13 mouse cellular contexts compared by ENCODE assay signal in the genomic region with DNA sequence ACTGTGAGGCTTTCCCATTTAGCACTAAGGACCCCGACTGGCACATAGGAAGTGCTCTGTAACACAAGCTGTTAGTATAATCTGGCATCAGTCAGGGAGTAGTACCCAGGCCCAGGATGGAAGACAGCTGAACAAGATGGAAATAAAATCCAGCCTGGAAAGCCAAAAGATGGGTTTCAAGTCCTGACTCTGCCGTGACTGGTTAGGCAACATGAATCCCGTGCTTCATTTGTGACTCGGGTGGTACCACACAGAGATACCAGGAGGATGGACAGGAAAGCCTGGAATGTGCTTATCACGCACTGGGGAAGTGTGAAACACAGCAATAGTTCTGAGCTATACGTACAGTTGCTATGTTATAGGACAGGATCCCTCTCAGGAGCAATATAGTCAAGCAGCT. TPM values are rescaled to one million over a fixed set of nuclear protein-coding genes. Genes with fewer than 3 reads are reported as not detected.
DNase-seq lines count a peak whose midpoint lies in the region; ATAC-seq and TF ChIP-seq lines count a peak whose summit lies in the region.
"Had no signal": no experiment of that assay in that cellular context is flagged by ENCODE, and none has a peak within 500 bp of the region (broad histone marks: within the 10 kb centered on the region; RNA-seq: fewer than 3 reads in every experiment).

No protein-coding gene starts in this region.

- WGBS in heart, embryonic 10.5 days: 24% methylated on average over 6 of the region's 6 CpGs
- 39% methylated on average over 6 of the region's 6 CpGs for WGBS in lung, postnatal 0 days
- 25% methylated on average over 6 of the region's 6 CpGs for WGBS in small intestine, adult 2 months

- H3K4me3 ChIP-seq in heart, embryonic 10.5 days: 0 out of 2 replicates have a peak overlapping the region, but pooled peaks have one; percentile 31
- H3K4me3 ChIP-seq in lung, postnatal 0 days (ENCODE audit: low read depth, low read length): no peak overlapping the region; the same call in 1 of the 2 replicates
- no peak overlapping the region for H3K4me3 ChIP-seq in embryonic fibroblast, embryonic 13.5 days (ENCODE audit: insufficient read depth, low read length)
- no peak overlapping the region for H3K4me3 ChIP-seq in small intestine, adult 2 months (ENCODE audit: low read depth, low read length)
- H3K4me3 ChIP-seq: erythroblast, embryonic 14.5 days; hindbrain, embryonic 15.5 days had no signal

- DNase-seq in heart, embryonic 10.5 days (ENCODE audit: low spot score): no peak
- no peak for DNase-seq in heart, postnatal 14 days
- DNase-seq in lung, postnatal 0 days (ENCODE audit: low spot score): no peak
- no peak for DNase-seq in lung, adult 18-20 months
- DNase-seq in left cerebral cortex, postnatal 4 days: no peak
- no peak for DNase-seq in retina, postnatal 1 day
- DNase-seq: layer of hippocampus, postnatal 36 days; right cerebral cortex, adult 18-20 months had no signal

- H3K4me2 ChIP-seq in lung, postnatal 0 days (replicated peaks; ENCODE audit: low read depth, low read length): peak overlapping the region; percentile 41
- H3K4me2 ChIP-seq: hindbrain, embryonic 15.5 days had no signal

- H3K9ac ChIP-seq in lung, postnatal 0 days (replicated peaks; ENCODE audit: low read depth): 0 out of 2 replicates have a peak overlapping the region, but pooled peaks have one; percentile 19
- H3K9ac ChIP-seq: hindbrain, embryonic 15.5 days had no signal

- no peak for ATAC-seq in lung, postnatal 0 days

- no peak for TF ChIP-seq EP300 in lung, postnatal 0 days (IDR thresholded peaks at IDR 0.05)

- peak overlapping the region; percentile 62; the same call in 1 of the 2 replicates for H3K27ac ChIP-seq in heart, embryonic 10.5 days
- H3K27ac ChIP-seq in lung, postnatal 0 days (ENCODE audit: low read length): peak overlapping the region; percentile 43; the same call in 1 of the 2 replicates
- H3K27ac ChIP-seq in embryonic fibroblast, embryonic 13.5 days (ENCODE audit: insufficient read depth, low read length): peak overlapping the region; percentile 41; the same call in 1 of the 2 replicates
- H3K27ac ChIP-seq in small intestine, adult 2 months (ENCODE audit: insufficient read depth, low read depth, low read length): peak overlapping the region; percentile 27
- H3K27ac ChIP-seq: hindbrain, embryonic 15.5 days had no signal

- no peak for TF ChIP-seq POLR2A in embryonic fibroblast, embryonic 13.5 days (IDR thresholded peaks at IDR 0.05; ENCODE audit: low read depth, low read length)
- TF ChIP-seq POLR2A in small intestine, adult 2 months (IDR thresholded peaks at IDR 0.05; ENCODE audit: low read depth, low read length): no peak

- intact Hi-C loops in heart, postnatal 14 days (cut with DNase I): no loop called here
- intact Hi-C loops in left cerebral cortex, postnatal 4 days (cut with DNase I): no loop called here

- peaks cover 72% of the 10 kb centered on the region for H3K4me1 ChIP-seq in heart, embryonic 10.5 days
- peaks cover 9% of the 10 kb centered on the region for H3K4me1 ChIP-seq in lung, postnatal 0 days (ENCODE audit: insufficient read depth, low read depth, low read length)
- H3K4me1 ChIP-seq in embryonic fibroblast, embryonic 13.5 days (ENCODE audit: control insufficient read depth, insufficient read depth, low read length): peaks cover 9% of the 10 kb centered on the region; the same call in 1 of the 2 replicates
- peaks cover 36% of the 10 kb centered on the region for H3K4me1 ChIP-seq in small intestine, adult 2 months (ENCODE audit: control insufficient read depth, insufficient read depth, insufficient read length, low read length)

- peaks cover 11% of the 10 kb centered on the region; the same call in 1 of the 2 replicates for H3K27me3 ChIP-seq in heart, embryonic 10.5 days (ENCODE audit: insufficient read depth, poor library complexity, severe bottlenecking)
- H3K27me3 ChIP-seq in lung, postnatal 0 days (replicated peaks; ENCODE audit: insufficient read depth, low read length): no peaks in the 10 kb centered on the region
- H3K27me3 ChIP-seq in small intestine, adult 2 months (ENCODE audit: control insufficient read depth, insufficient read depth, low read length): no peaks in the 10 kb centered on the region
- H3K27me3 ChIP-seq: CH12.LX; hindbrain, embryonic 15.5 days had no signal

- TF ChIP-seq CTCF in lung, postnatal 0 days (IDR thresholded peaks at IDR 0.05): no peak
- no peak for TF ChIP-seq CTCF in embryonic fibroblast, embryonic 13.5 days (IDR thresholded peaks at IDR 0.05; ENCODE audit: borderline replicate concordance, insufficient read depth, low read length)
- TF ChIP-seq CTCF in small intestine, adult 2 months (IDR thresholded peaks at IDR 0.05; ENCODE audit: extremely low read depth, insufficient read length, insufficient replicate concordance, low read depth, low read length): no peak

- 0 out of 2 replicates have a peak, but pooled peaks cover 4% of the 10 kb centered on the region for H3K36me3 ChIP-seq in heart, embryonic 10.5 days
- H3K36me3 ChIP-seq in lung, postnatal 0 days (ENCODE audit: insufficient read depth, low read length): peaks cover 10% of the 10 kb centered on the region; the same call in 1 of the 2 replicates
- H3K36me3 ChIP-seq in small intestine, adult 2 months (ENCODE audit: control insufficient read depth, insufficient read depth, low read length): peaks cover 3% of the 10 kb centered on the region; the same call in 1 of the 2 replicates
- H3K36me3 ChIP-seq: hindbrain, embryonic 15.5 days had no signal

- no peaks in the 10 kb centered on the region for H3K9me3 ChIP-seq in heart, embryonic 10.5 days
- no peaks in the 10 kb centered on the region for H3K9me3 ChIP-seq in lung, postnatal 0 days (ENCODE audit: low read length)
- H3K9me3 ChIP-seq: hindbrain, embryonic 15.5 days had no signal

RNA-seq across cellular contexts. Expression of a gene that starts 12.3 kb away (rescaled TPM):
- polyA plus RNA-seq in heart, embryonic 10.5 days (2016; fragmentation: Nextera tagmentation; extraction: Ambion mirVana): 2.7 and 5.2 TPM in 2 replicates
- total RNA-seq in heart, postnatal 14 days (2021): 10 to 100 TPM; 28.5 to 31.5 TPM
- polyA plus RNA-seq in lung, postnatal 0 days (2015; fragmentation: Nextera tagmentation; extraction: Ambion mirVana): 159 and 168 TPM in 2 replicates
- polyA plus RNA-seq in embryonic fibroblast, embryonic 13.5 days (2011; ENCODE audit: insufficient read length, low read depth, missing spikeins): 11.7 and 13.0 TPM in 2 replicates
- 19.6 and 35.5 TPM in 2 replicates for polyA plus RNA-seq in small intestine, adult 2 months (2012; rRNA removed)
- 1 to 10 TPM; 8.4 to 9.7 TPM for total RNA-seq in left cerebral cortex, postnatal 4 days (2021)
- polyA plus RNA-seq: erythroblast, embryonic 14.5 days had no signal

RNA-seq across cellular contexts. Expression of a gene that starts 25.0 kb away (rescaled TPM):
- not detected in 2 replicates for polyA plus RNA-seq in heart, embryonic 10.5 days (2016; fragmentation: Nextera tagmentation; extraction: Ambion mirVana)
- not detected for total RNA-seq in heart, postnatal 14 days (2021)
- 0.13 TPM in 1 of 2 replicates, not detected in the other for polyA plus RNA-seq in lung, postnatal 0 days (2015; fragmentation: Nextera tagmentation; extraction: Ambion mirVana)
- polyA plus RNA-seq in embryonic fibroblast, embryonic 13.5 days (2011; ENCODE audit: insufficient read length, low read depth, missing spikeins): not detected in 2 replicates
- not detected in 2 replicates for polyA plus RNA-seq in small intestine, adult 2 months (2012; rRNA removed)
- total RNA-seq in left cerebral cortex, postnatal 4 days (2021): not detected
- total RNA-seq: CH12.LX; layer of hippocampus, postnatal 36 days had no signal
- polyA plus RNA-seq: erythroblast, embryonic 14.5 days; hindbrain, embryonic 15.5 days had no signal

RNA-seq across cellular contexts. Expression of a gene that starts 33.3 kb away (rescaled TPM):
- 5.4 and 5.6 TPM in 2 replicates for polyA plus RNA-seq in heart, embryonic 10.5 days (2016; fragmentation: Nextera tagmentation; extraction: Ambion mirVana)
- 10 to 100 TPM; 14.5 to 14.7 TPM for total RNA-seq in heart, postnatal 14 days (2021)
- 6.6 and 7.4 TPM in 2 replicates for polyA plus RNA-seq in lung, postnatal 0 days (2015; fragmentation: Nextera tagmentation; extraction: Ambion mirVana)
- 8.8 and 9.7 TPM in 2 replicates for polyA plus RNA-seq in embryonic fibroblast, embryonic 13.5 days (2011; ENCODE audit: insufficient read length, low read depth, missing spikeins)
- polyA plus RNA-seq in small intestine, adult 2 months (2012; rRNA removed): 21.5 and 46.0 TPM in 2 replicates
- total RNA-seq in left cerebral cortex, postnatal 4 days (2021): 10 to 100 TPM; 96.1 to 98.6 TPM
